Mouse (Mus musculus) brain, embryonic 14.5 days (tissue): ENCODE results near the gene Lmntd1.

Experiments
- CTCF ChIP-seq: fragments of 200-500 bp; IDR thresholded peaks from 2 replicates; pipeline ENCODE4 v1.5.1; 2012; ENCODE audit warnings: inconsistent platforms, mild to moderate bottlenecking, moderate library complexity, borderline replicate concordance; ENCODE audit not compliant: insufficient read depth, insufficient read length; ENCODE audit errors: extremely low read depth
- POLR2A ChIP-seq: fragments of 200-500 bp; IDR thresholded peaks from 2 replicates; pipeline ENCODE4 v1.6.1; 2012; ENCODE audit warnings: mild to moderate bottlenecking, inconsistent platforms, borderline replicate concordance; ENCODE audit not compliant: poor library complexity, insufficient read depth, insufficient read length, severe bottlenecking; ENCODE audit errors: extremely low read depth

DNA sequence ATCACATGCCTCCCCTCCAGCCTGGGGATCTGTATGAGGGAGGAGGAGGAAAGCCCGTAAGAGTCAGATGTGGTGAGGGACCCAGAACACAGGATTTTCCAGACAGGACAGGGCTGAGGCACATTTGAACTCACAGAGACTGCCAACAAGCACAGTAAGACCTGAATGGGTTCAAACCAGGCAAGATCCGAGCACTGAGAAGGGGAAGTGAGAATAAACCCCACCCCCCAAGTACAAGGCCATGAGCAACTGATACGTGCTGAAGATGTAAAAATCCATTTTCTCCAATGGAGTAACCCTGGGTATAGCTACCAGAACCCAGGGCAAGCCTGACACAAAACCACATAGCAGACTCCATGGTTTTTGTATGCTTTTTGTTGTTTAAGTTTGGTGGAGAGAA is 83.7 kb downstream of the Lmntd1 start:
- TF ChIP-seq CTCF (no peak), POLR2A (no peak)
